Mouse (Mus musculus) spleen, postnatal 4 days (tissue): Measurements from ENCODE around the gene Ugt1a8.
A peak's percentile ranks its signal among the peaks of the same experiment; 100 is the strongest.

ENCODE experiments used
- DNase-seq, 2 experiments: peaks; one replicate each; pipeline ENCODE4 v3.0.0; 2022; ENCODE audit warnings: low spot score in 2 of 2

Ugt1a8 gene

GRCm38 (mm10) chr1:88235046-88235893 lies 147.7 kb downstream of the Ugt1a8 start:
- DNase-seq = no peak

- no peak for DNase-seq
Observed at GRCm38 (mm10) chr1:88235894-88236415, 148.3 kb downstream of the Ugt1a8 start.

GRCm38 (mm10) chr1:88237311-88237710 lies 149.7 kb downstream of the Ugt1a8 start:
- no peak for DNase-seq

- no peak for DNase-seq
Observed at GRCm38 (mm10) chr1:88238771-88239170, 151.2 kb downstream of the Ugt1a8 start.

- no peak for DNase-seq
Observed at GRCm38 (mm10) chr1:88240072-88240471, 152.5 kb downstream of the Ugt1a8 start.

GRCm38 (mm10) chr1:88240579-88240978 lies 153.0 kb downstream of the Ugt1a8 start:
- no peak for DNase-seq

GRCm38 (mm10) chr1:88243861-88244260 lies 156.2 kb downstream of the Ugt1a8 start:
- DNase-seq = no peak

- no peak for DNase-seq
Observed at GRCm38 (mm10) chr1:88245881-88246280, 158.3 kb downstream of the Ugt1a8 start.

- no peak for DNase-seq
Observed at GRCm38 (mm10) chr1:88246386-88246785, 158.8 kb downstream of the Ugt1a8 start.

GRCm38 (mm10) chr1:88247660-88248059 lies 160.0 kb downstream of the Ugt1a8 start:
- no peak for DNase-seq

- no peak for DNase-seq
Observed at GRCm38 (mm10) chr1:88248658-88249057, 161.0 kb downstream of the Ugt1a8 start.

- no peak for DNase-seq
Observed at GRCm38 (mm10) chr1:88249596-88249995, 162.0 kb downstream of the Ugt1a8 start.

- DNase-seq = no peak
Observed at GRCm38 (mm10) chr1:88250023-88250422, 162.4 kb downstream of the Ugt1a8 start.

- DNase-seq = no peak
Observed at GRCm38 (mm10) chr1:88253106-88253505, 165.5 kb downstream of the Ugt1a8 start.

- no peak for DNase-seq
Observed at GRCm38 (mm10) chr1:88253540-88253939, 165.9 kb downstream of the Ugt1a8 start.

- no peak for DNase-seq
Observed at GRCm38 (mm10) chr1:88254793-88255465, 167.3 kb downstream of the Ugt1a8 start.

GRCm38 (mm10) chr1:88255466-88255857 lies 167.8 kb downstream of the Ugt1a8 start:
- DNase-seq = no peak

- DNase-seq = peak in 1 of 2 experiments; percentile 40
Observed at GRCm38 (mm10) chr1:88255989-88256754, 168.6 kb downstream of the Ugt1a8 start.

- no peak for DNase-seq
Observed at GRCm38 (mm10) chr1:88256886-88257663, 169.5 kb downstream of the Ugt1a8 start.

- no peak for DNase-seq
Observed at GRCm38 (mm10) chr1:88257681-88258080, 170.1 kb downstream of the Ugt1a8 start.

GRCm38 (mm10) chr1:88258361-88258760 lies 170.7 kb downstream of the Ugt1a8 start:
- no peak for DNase-seq
